Mouse (Mus musculus) cerebellum, postnatal 10 days (tissue): ENCODE data around the gene Slc5a1.
A peak's percentile ranks its signal among the peaks of the same experiment; 100 is the strongest.

Source experiments
- DNase-seq, 2 experiments: peaks; one replicate each; pipeline ENCODE4 v3.0.0; 2021; ENCODE audit warnings: mixed read lengths in 2 of 2

Gene Slc5a1

GRCm38 (mm10) chr5:33195246-33195852, 91.3 kb downstream of the Slc5a1 start:
- no peak for DNase-seq

- DNase-seq = peak; percentile 36 to 42
Measured at GRCm38 (mm10) chr5:33200071-33200470, 96.1 kb downstream of the Slc5a1 start.

GRCm38 (mm10) chr5:33201697-33202096, 97.7 kb downstream of the Slc5a1 start:
- DNase-seq = no peak

GRCm38 (mm10) chr5:33202516-33203170, 98.6 kb downstream of the Slc5a1 start:
- no peak for DNase-seq

GRCm38 (mm10) chr5:33203171-33203565, 99.1 kb downstream of the Slc5a1 start:
- DNase-seq = no peak

GRCm38 (mm10) chr5:33203691-33204242, 99.7 kb downstream of the Slc5a1 start:
- DNase-seq = peak; percentile 92 to 94

- no peak for DNase-seq
Measured at GRCm38 (mm10) chr5:33204284-33204683, 100.3 kb downstream of the Slc5a1 start.

GRCm38 (mm10) chr5:33206328-33206727, 102.3 kb downstream of the Slc5a1 start:
- no peak for DNase-seq

GRCm38 (mm10) chr5:33207136-33207535, 103.1 kb downstream of the Slc5a1 start:
- DNase-seq = no peak

- DNase-seq = no peak
Measured at GRCm38 (mm10) chr5:33208533-33209245, 104.7 kb downstream of the Slc5a1 start.

GRCm38 (mm10) chr5:33210515-33210914, 106.5 kb downstream of the Slc5a1 start:
- no peak for DNase-seq

GRCm38 (mm10) chr5:33211254-33211653, 107.2 kb downstream of the Slc5a1 start:
- DNase-seq = no peak
